Mouse (Mus musculus) midbrain, embryonic 14.5 days (tissue): ENCODE data around the gene Vmn2r84. TPM values are rescaled to one million over a fixed set of nuclear protein-coding genes. Genes with fewer than 3 reads are reported as not detected.
"Not testable (repeated sequence)": the region's sequence is repeated elsewhere in the genome, so short reads cannot be mapped to it uniquely, and the experiment has no call there.

ENCODE experiments used
- ATAC-seq: fragments of 200-750 bp; cut with Nextera tagmentation; 2 replicates; pipeline ENCODE4 v1.8.0; 2017; ENCODE audit warnings: moderate number of reproducible peaks, moderate library complexity; ENCODE audit not compliant: low FRiP score, low TSS enrichment
- DNase-seq: peaks from one replicate; pipeline ENCODE4 v3.0.0-alpha.2; 2015
- H3K27ac ChIP-seq: fragments of 300-500 bp; sonication (generic); replicated peaks from 2 replicates; pipeline ENCODE4 v1.5.1; 2014; ENCODE audit warnings: mild to moderate bottlenecking, low read depth, low read length, moderate library complexity
- H3K27me3 ChIP-seq: fragments of 300-500 bp; sonication (generic); 2 replicates; pipeline ENCODE4 v1.6.1; 2014; ENCODE audit warnings: low read length, control low read depth, mixed read lengths; ENCODE audit not compliant: control insufficient read depth, insufficient read depth
- H3K36me3 ChIP-seq: fragments of 300-500 bp; sonication (generic); 2 replicates; pipeline ENCODE4 v1.6.1; 2014; ENCODE audit warnings: low read length, control low read depth; ENCODE audit not compliant: control insufficient read depth, insufficient read depth
- H3K4me1 ChIP-seq: fragments of 300-500 bp; sonication (generic); 2 replicates; pipeline ENCODE4 v1.6.1; 2014; ENCODE audit warnings: mild to moderate bottlenecking, antibody characterized with exemption, low read length, control low read depth; ENCODE audit not compliant: control insufficient read depth, insufficient read depth
- H3K4me2 ChIP-seq: fragments of 300-500 bp; sonication (generic); 2 replicates; pipeline ENCODE4 v1.6.1; 2014; ENCODE audit warnings: mild to moderate bottlenecking, low read length, moderate library complexity
- H3K4me3 ChIP-seq: fragments of 300-500 bp; sonication (generic); replicated peaks from 2 replicates; pipeline ENCODE4 v1.5.1; 2014; ENCODE audit warnings: low read depth, low read length
- H3K9ac ChIP-seq: fragments of 300-500 bp; sonication (generic); replicated peaks from 2 replicates; pipeline ENCODE4 v1.6.1; 2014; ENCODE audit warnings: mild to moderate bottlenecking, low read length, moderate library complexity
- H3K9me3 ChIP-seq: fragments of 300-500 bp; sonication (generic); 2 replicates; pipeline ENCODE4 v1.6.1; 2016; ENCODE audit warnings: low read length, control low read depth, mixed read lengths; ENCODE audit not compliant: control insufficient read depth
- WGBS: fragments of 180-500 bp; shearing (Covaris S2); extraction: QIAGEN DNeasy Blood & Tissue Kit; methylation state at CpG from one replicate; pipeline ENCODE4 v1.1.7; 2014; 5-methylcytosine and 5-hydroxymethylcytosine counted together
- polyA plus RNA-seq: library from polyadenylated mRNA; unstranded; fragments of >200 nt; fragmentation: Nextera tagmentation; extraction: Ambion mirVana; gene quantifications from 2 replicates; pipeline ENCODE4 v1.2.1, GENCODE M21; 2014

Gene Vmn2r84
- polyA plus RNA-seq: 0.03 TPM in 1 of 2 replicates, not detected in the other

- Histone ChIP-seq H3K9me3 (no peaks in the 10 kb centered on the region), H3K4me3 (no peak within 1 kb of the TSS), H3K36me3 (no peaks in the 10 kb centered on the region), H3K27me3 (no peaks in the 10 kb centered on the region), H3K9ac (no peak within 1 kb of the TSS), H3K4me2 (no peak within 1 kb of the TSS), H3K27ac (no peak within 1 kb of the TSS), H3K4me1 (no peaks in the 10 kb centered on the region)
- DNase-seq (no peak), ATAC-seq (no peak)
These were observed at the start of gene Vmn2r84 for GRCm38 (mm10) chr10:130394232-130394631. Gene Vmn2r84 (minus strand): TSS chr10:130394332.

GRCm38 (mm10) chr10:130434185-130434898, 40.2 kb upstream of the Vmn2r84 start:
- ATAC-seq, H3K27me3 ChIP-seq, H3K4me2 ChIP-seq, H3K9me3 ChIP-seq, DNase-seq, H3K4me3 ChIP-seq, H3K27ac ChIP-seq, H3K36me3 ChIP-seq, H3K4me1 ChIP-seq, H3K9ac ChIP-seq: not testable (repeated sequence)
- 88% methylated on average over 11 of the region's 11 CpGs for WGBS

GRCm38 (mm10) chr10:130429603-130430002, 35.5 kb upstream of the Vmn2r84 start, which contains the start of gene Vmn2r85:
Gene Vmn2r85 (minus strand): TSS chr10:130429703.
- H3K36me3 ChIP-seq: not testable (repeated sequence)

GRCm38 (mm10) chr10:130422368-130422767, 28.2 kb upstream of the Vmn2r84 start:
- not testable (repeated sequence) for H3K9me3 ChIP-seq, H3K27ac ChIP-seq, H3K27me3 ChIP-seq, ATAC-seq, DNase-seq, H3K4me1 ChIP-seq, H3K4me2 ChIP-seq, H3K4me3 ChIP-seq, H3K9ac ChIP-seq, H3K36me3 ChIP-seq
- WGBS: 84% methylated on average over 2 of the region's 2 CpGs

More at GRCm38 (mm10) chr10:130429603-130430002, 35.5 kb upstream of the Vmn2r84 start, which contains the start of gene Vmn2r85:
- DNase-seq, H3K4me1 ChIP-seq, H3K27me3 ChIP-seq, H3K9ac ChIP-seq, H3K4me3 ChIP-seq, H3K4me2 ChIP-seq, H3K27ac ChIP-seq, ATAC-seq, H3K9me3 ChIP-seq: not testable (repeated sequence)

- H3K36me3 ChIP-seq: no peaks in the 10 kb centered on the region
- DNase-seq: no peak
- no peak overlapping the region for H3K4me3 ChIP-seq
- H3K4me2 ChIP-seq: no peak overlapping the region
- 71% methylated on average over 3 of the region's 3 CpGs for WGBS
- H3K9me3 ChIP-seq: no peaks in the 10 kb centered on the region
- H3K27me3 ChIP-seq: no peaks in the 10 kb centered on the region
- no peaks in the 10 kb centered on the region for H3K4me1 ChIP-seq
- no peak for ATAC-seq
- H3K9ac ChIP-seq: no peak overlapping the region
- no peak overlapping the region for H3K27ac ChIP-seq
These were observed 26.3 kb upstream of the Vmn2r84 start for GRCm38 (mm10) chr10:130420401-130420800.

- not testable (repeated sequence) for H3K9me3 ChIP-seq, DNase-seq, H3K4me2 ChIP-seq, H3K9ac ChIP-seq, H3K27me3 ChIP-seq, H3K27ac ChIP-seq, H3K36me3 ChIP-seq, ATAC-seq, H3K4me3 ChIP-seq, H3K4me1 ChIP-seq
- 51% methylated on average over 2 of the region's 2 CpGs for WGBS
These were observed 25.8 kb upstream of the Vmn2r84 start for GRCm38 (mm10) chr10:130419954-130420353.

- not testable (repeated sequence) for ATAC-seq, H3K27me3 ChIP-seq
These were observed 22.2 kb upstream of the Vmn2r84 start for GRCm38 (mm10) chr10:130416352-130416751.

GRCm38 (mm10) chr10:130412167-130412698, 18.1 kb upstream of the Vmn2r84 start:
- H3K9me3 ChIP-seq, H3K4me2 ChIP-seq, H3K4me3 ChIP-seq, H3K36me3 ChIP-seq, H3K9ac ChIP-seq, H3K4me1 ChIP-seq, H3K27ac ChIP-seq, ATAC-seq, H3K27me3 ChIP-seq, DNase-seq: not testable (repeated sequence)
- 79% methylated on average over 26 of the region's 35 CpGs for WGBS

More at GRCm38 (mm10) chr10:130416352-130416751, 22.2 kb upstream of the Vmn2r84 start:
- H3K36me3 ChIP-seq, H3K4me3 ChIP-seq, DNase-seq, H3K4me1 ChIP-seq, H3K9me3 ChIP-seq, H3K27ac ChIP-seq, H3K9ac ChIP-seq, H3K4me2 ChIP-seq: not testable (repeated sequence)

GRCm38 (mm10) chr10:130375145-130375544, 19.0 kb downstream of the Vmn2r84 start:
- Histone ChIP-seq H3K27ac (no peak overlapping the region), H3K27me3 (no peaks in the 10 kb centered on the region), H3K4me3 (no peak overlapping the region), H3K4me2 (no peak overlapping the region), H3K9me3 (no peaks in the 10 kb centered on the region), H3K4me1 (no peaks in the 10 kb centered on the region), H3K9ac (no peak overlapping the region), H3K36me3 (no peaks in the 10 kb centered on the region)
- ATAC-seq (no peak), DNase-seq (no peak)
- WGBS: 88% methylated on average over 2 of the region's 2 CpGs
